Mouse (Mus musculus): ENCODE results near the gene Lcn6. TPM values are rescaled to one million over a fixed set of nuclear protein-coding genes. Genes with fewer than 3 reads are reported as not detected.

Lcn6 gene
- total and polyA plus RNA-seq, 3 experiments: not detected

DNA sequence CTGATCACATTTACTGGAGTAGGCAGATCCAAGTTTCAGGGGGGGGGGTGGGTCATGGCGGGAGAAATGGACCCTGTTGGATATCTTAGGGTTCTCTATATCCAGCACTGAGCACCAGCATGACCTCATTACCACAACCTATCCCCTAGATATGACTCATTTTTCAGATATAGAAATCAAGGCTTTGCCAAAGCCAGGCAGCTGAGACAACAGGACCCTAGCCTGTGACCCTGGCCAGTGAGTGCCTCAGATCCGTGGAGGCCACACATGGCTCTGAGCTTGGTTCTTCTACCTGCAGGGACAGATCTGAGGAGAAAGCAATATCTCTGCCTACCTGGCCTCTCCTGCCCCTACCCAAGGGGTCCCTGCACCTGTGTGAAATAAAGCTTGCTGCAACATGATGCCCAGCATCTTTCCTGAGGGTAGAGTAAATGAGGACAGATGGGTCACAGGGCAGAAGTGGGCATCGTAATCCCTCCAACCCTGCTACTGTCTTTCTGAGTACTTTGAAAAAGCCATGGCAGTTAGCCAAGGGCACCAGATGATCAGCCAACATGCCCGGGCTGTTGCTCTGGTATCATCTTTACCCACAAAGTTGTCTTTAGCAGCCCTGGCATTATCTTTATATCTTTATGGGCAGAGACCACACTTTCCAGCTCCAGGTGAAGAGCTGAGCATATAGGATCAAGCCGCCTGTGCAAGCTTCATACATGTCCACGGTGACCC is 15.2 kb upstream of the Lcn6 start:
- H3K4me3 ChIP-seq (ENCODE audit: low read depth, low read length): no peak overlapping the region
- no peaks in the 10 kb centered on the region for H3K36me3 ChIP-seq (replicated peaks)
- ATAC-seq (ENCODE audit: extremely low read depth, insufficient number of reproducible peaks, low FRiP score, poor library complexity, severe bottlenecking) (no peak), DNase-seq (ENCODE audit: low spot score) (no peak)
- no peaks in the 10 kb centered on the region for H3K27me3 ChIP-seq (ENCODE audit: insufficient read depth, low read length)
- no peaks in the 10 kb centered on the region for H3K9me3 ChIP-seq (replicated peaks)
- TF ChIP-seq GATA1 (IDR thresholded peaks at IDR 0.05; ENCODE audit: borderline replicate concordance, low read length) (no peak), TAL1 (conservative IDR thresholded peaks at IDR 0.05; ENCODE audit: low read depth, low read length) (no peak)
- no peaks in the 10 kb centered on the region for H3K4me1 ChIP-seq (ENCODE audit: insufficient read depth, low read depth, low read length)

DNA sequence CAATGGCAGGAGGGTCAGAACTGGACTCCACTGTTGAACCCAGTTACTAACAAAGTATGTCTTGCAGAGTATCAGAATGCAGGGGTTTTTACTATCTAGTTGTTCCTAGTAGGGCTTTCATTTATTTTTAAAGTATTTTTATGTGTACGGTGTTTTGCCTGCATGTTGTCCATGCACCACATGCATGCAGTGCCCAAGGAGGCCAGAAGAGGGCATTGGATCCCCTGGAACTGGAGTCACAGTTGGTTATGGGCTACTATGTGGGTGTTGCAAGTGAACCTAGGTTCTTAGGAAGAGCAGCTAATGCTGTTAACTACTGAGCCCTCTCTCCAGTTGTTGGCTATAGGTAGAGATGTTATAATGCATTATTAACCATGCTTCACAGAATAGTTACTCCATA is 13.1 kb upstream of the Lcn6 start:
- no peak for DNase-seq (ENCODE audit: low spot score)
- Histone ChIP-seq H3K36me3 (replicated peaks) (no peaks in the 10 kb centered on the region), H3K4me3 (ENCODE audit: low read depth, low read length) (no peak overlapping the region), H3K9me3 (replicated peaks) (no peaks in the 10 kb centered on the region), H3K4me1 (ENCODE audit: insufficient read depth, low read depth, low read length) (no peaks in the 10 kb centered on the region), H3K27me3 (ENCODE audit: insufficient read depth, low read length) (0 out of 2 replicates have a peak, but pooled peaks cover 2% of the 10 kb centered on the region)
- TF ChIP-seq CTCF (IDR thresholded peaks at IDR 0.05; ENCODE audit: low read depth, low read length) (peak; percentile 33; the same call in 1 of the 2 replicates), GATA1 (IDR thresholded peaks at IDR 0.05; ENCODE audit: borderline replicate concordance, low read length) (no peak)
- no peak for ATAC-seq (ENCODE audit: extremely low read depth, insufficient number of reproducible peaks, low FRiP score, poor library complexity, severe bottlenecking)

DNA sequence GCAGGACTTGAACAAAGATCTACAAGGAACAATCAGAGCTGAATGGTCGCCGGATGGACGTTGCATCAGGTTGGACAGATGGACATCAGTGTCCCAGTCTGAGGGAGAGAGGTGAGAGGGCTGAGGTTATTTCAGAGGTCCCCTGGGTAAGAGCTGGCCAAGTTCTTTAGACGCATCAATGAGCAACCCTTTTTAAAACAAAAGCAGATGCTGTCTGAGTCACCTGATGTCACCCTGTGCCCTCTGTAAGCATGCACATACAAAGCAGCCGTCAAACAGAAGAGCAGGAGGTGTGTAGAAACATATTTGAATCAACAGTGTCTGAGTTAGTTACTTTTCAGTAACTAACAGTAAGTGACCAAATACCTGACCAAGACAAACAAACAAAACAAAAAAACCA is 12.5 kb upstream of the Lcn6 start:
- H3K9me3 ChIP-seq (replicated peaks): no peaks in the 10 kb centered on the region
- ATAC-seq (ENCODE audit: extremely low read depth, insufficient number of reproducible peaks, low FRiP score, poor library complexity, severe bottlenecking): no peak
- 0 out of 2 replicates have a peak, but pooled peaks cover 2% of the 10 kb centered on the region for H3K27me3 ChIP-seq (ENCODE audit: insufficient read depth, low read length)
- H3K4me1 ChIP-seq (ENCODE audit: insufficient read depth, low read depth, low read length): no peaks in the 10 kb centered on the region
- H3K4me3 ChIP-seq (ENCODE audit: low read depth, low read length): no peak overlapping the region
- DNase-seq (ENCODE audit: low spot score): no peak
- TF ChIP-seq POLR2AphosphoS5 (IDR thresholded peaks at IDR 0.05; ENCODE audit: insufficient replicate concordance, low read depth, low read length) (no peak), GATA2 (IDR thresholded peaks at IDR 0.05; ENCODE audit: borderline replicate concordance, low read depth, low read length) (no peak), CTCF (IDR thresholded peaks at IDR 0.05; ENCODE audit: low read depth, low read length) (no peak), TAL1 (conservative IDR thresholded peaks at IDR 0.05; ENCODE audit: low read depth, low read length) (no peak), GATA1 (IDR thresholded peaks at IDR 0.05; ENCODE audit: borderline replicate concordance, low read length) (no peak)
- no peaks in the 10 kb centered on the region for H3K36me3 ChIP-seq (replicated peaks)

DNA sequence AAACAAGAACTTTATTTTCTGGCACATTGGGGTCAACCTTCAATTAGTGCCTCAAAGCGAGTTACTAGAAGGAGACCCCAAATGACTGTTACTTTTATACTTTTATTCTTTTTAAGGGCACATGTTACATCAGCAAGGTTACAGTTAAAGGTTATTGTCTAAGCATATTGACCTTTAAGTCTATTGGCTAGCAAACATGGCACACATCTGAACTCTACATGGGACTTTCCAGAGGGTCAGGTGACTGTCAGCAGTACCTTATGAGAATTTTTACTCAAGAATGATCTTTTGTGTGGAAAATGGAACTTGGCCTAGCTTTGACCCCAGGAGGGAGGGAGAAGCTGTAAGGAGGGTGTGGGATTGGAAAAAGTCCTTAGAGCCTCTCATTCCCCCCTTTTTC is 10.1 kb upstream of the Lcn6 start:
- Histone ChIP-seq H3K4me3 (ENCODE audit: low read depth, low read length) (no peak overlapping the region), H3K9me3 (replicated peaks) (no peaks in the 10 kb centered on the region), H3K27me3 (ENCODE audit: insufficient read depth, low read length) (0 out of 2 replicates have a peak, but pooled peaks cover 5% of the 10 kb centered on the region), H3K4me1 (ENCODE audit: insufficient read depth, low read depth, low read length) (no peaks in the 10 kb centered on the region), H3K36me3 (replicated peaks) (no peaks in the 10 kb centered on the region)
- no peak for ATAC-seq (ENCODE audit: extremely low read depth, insufficient number of reproducible peaks, low FRiP score, poor library complexity, severe bottlenecking)
- TF ChIP-seq GATA1 (IDR thresholded peaks at IDR 0.05; ENCODE audit: borderline replicate concordance, low read length): no peak
- no peak for TF ChIP-seq TAL1 (conservative IDR thresholded peaks at IDR 0.05; ENCODE audit: low read depth, low read length)
- no peak for TF ChIP-seq POLR2AphosphoS5 (IDR thresholded peaks at IDR 0.05; ENCODE audit: insufficient replicate concordance, low read depth, low read length)
- TF ChIP-seq GATA2 (IDR thresholded peaks at IDR 0.05; ENCODE audit: borderline replicate concordance, low read depth, low read length): no peak
- no peak for TF ChIP-seq CTCF (IDR thresholded peaks at IDR 0.05; ENCODE audit: low read depth, low read length)
- no peak for DNase-seq (ENCODE audit: low spot score)

DNA sequence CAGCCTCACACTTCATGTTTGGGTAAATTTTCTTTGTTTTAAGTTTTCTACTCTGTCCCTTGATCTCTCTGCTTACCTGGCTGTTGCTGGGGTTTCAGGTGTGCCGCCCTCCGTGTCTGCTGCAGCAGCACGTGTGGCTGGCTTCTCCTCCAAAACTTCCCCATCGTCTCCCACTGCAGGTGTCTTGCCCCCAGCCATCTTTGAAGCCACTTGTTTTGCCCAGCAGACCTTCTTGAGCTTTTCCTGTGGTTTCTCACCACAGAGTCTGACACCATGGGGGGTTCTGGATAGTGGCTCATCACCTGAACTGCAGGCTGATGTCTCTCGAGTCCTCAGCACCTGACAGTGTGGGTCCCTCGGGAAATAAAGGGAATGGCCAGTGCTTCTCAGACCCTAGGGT is 3.0 kb downstream of the Lcn6 start:
- H3K36me3 ChIP-seq (replicated peaks): no peaks in the 10 kb centered on the region
- DNase-seq (ENCODE audit: low spot score) (no peak), ATAC-seq (ENCODE audit: extremely low read depth, insufficient number of reproducible peaks, low FRiP score, poor library complexity, severe bottlenecking) (no peak)
- TF ChIP-seq GATA1 (IDR thresholded peaks at IDR 0.05; ENCODE audit: borderline replicate concordance, low read length): no peak
- TF ChIP-seq TAL1 (conservative IDR thresholded peaks at IDR 0.05; ENCODE audit: low read depth, low read length): no peak
- no peak for TF ChIP-seq CTCF (IDR thresholded peaks at IDR 0.05; ENCODE audit: low read depth, low read length)
- TF ChIP-seq GATA2 (IDR thresholded peaks at IDR 0.05; ENCODE audit: borderline replicate concordance, low read depth, low read length): no peak
- TF ChIP-seq POLR2AphosphoS5 (IDR thresholded peaks at IDR 0.05; ENCODE audit: insufficient replicate concordance, low read depth, low read length): no peak
- no peak overlapping the region for H3K4me3 ChIP-seq (ENCODE audit: low read depth, low read length)
- no peaks in the 10 kb centered on the region for H3K9me3 ChIP-seq (replicated peaks)
- peaks cover 2% of the 10 kb centered on the region; the same call in 1 of the 2 replicates for H3K27me3 ChIP-seq (ENCODE audit: insufficient read depth, low read length)
- H3K4me1 ChIP-seq (ENCODE audit: insufficient read depth, low read depth, low read length): no peaks in the 10 kb centered on the region

DNA sequence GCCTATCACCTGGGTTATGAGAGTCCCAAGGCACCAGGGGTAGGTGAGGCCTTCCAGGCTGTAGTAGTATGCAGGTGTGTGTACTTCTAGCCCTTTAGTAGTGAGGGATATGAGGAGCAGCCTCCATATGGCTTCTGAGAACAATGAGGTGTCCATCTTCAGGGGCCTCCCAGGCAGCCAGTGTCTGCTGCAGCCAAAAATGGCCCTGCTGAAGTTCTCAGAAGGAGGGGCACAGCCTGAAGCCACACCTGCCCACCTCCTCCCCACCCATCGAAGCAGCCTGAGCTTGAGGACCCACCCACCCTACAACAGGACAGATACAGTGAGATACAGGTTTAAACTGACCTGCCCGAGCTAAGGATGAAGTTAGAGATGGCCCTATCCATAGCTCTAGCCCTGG is 5.8 kb downstream of the Lcn6 start, which contains the start of gene Lcn10:
Gene Lcn10, plus strand, starts transcription at position 301 of the 400 bp plus-strand sequence.
- H3K27me3 ChIP-seq (ENCODE audit: insufficient read depth, low read length): peaks cover 2% of the 10 kb centered on the region; the same call in 1 of the 2 replicates
- TF ChIP-seq POLR2AphosphoS5 (IDR thresholded peaks at IDR 0.05; ENCODE audit: insufficient replicate concordance, low read depth, low read length): no peak
- no peak for TF ChIP-seq TAL1 (conservative IDR thresholded peaks at IDR 0.05; ENCODE audit: low read depth, low read length)
- no peak for TF ChIP-seq GATA2 (IDR thresholded peaks at IDR 0.05; ENCODE audit: borderline replicate concordance, low read depth, low read length)
- no peak for TF ChIP-seq CTCF (IDR thresholded peaks at IDR 0.05; ENCODE audit: low read depth, low read length)
- TF ChIP-seq GATA1 (IDR thresholded peaks at IDR 0.05; ENCODE audit: borderline replicate concordance, low read length): no peak

More for the DNA sequence above, 5.8 kb downstream of the Lcn6 start, which contains the start of gene Lcn10:
- no peak within 1 kb of the TSS for H3K4me3 ChIP-seq (ENCODE audit: low read depth, low read length)
- no peaks in the 10 kb centered on the region for H3K36me3 ChIP-seq (replicated peaks)
- no peaks in the 10 kb centered on the region for H3K9me3 ChIP-seq (replicated peaks)
- DNase-seq (ENCODE audit: low spot score) (no peak), ATAC-seq (ENCODE audit: extremely low read depth, insufficient number of reproducible peaks, low FRiP score, poor library complexity, severe bottlenecking) (no peak)
- no peaks in the 10 kb centered on the region for H3K4me1 ChIP-seq (ENCODE audit: insufficient read depth, low read depth, low read length)

Measured in G1E (cell line).